Mouse (Mus musculus) C2C12 (cell line): ENCODE measurements at regions not wholly inside any gene's neighbourhood (a gene's known extent, or its start where the extent isn't known, plus 50 kb on each side); places are given as distances from the start of the nearest gene placed in this dataset.

Source experiments
- CEBPB ChIP-seq: IDR thresholded peaks from one replicate; pipeline ENCODE4 v1.6.1; 2011; ENCODE audit warnings: low read depth, mild to moderate bottlenecking, control low read depth, moderate library complexity
- CTCF ChIP-seq: IDR thresholded peaks from one replicate; pipeline ENCODE4 v1.5.1; 2011; ENCODE audit not compliant: control insufficient read depth, insufficient read depth, insufficient read length
- FOSL1 ChIP-seq: IDR thresholded peaks from one replicate; pipeline ENCODE4 v1.8.0; 2011; ENCODE audit warnings: mild to moderate bottlenecking, low read length; ENCODE audit not compliant: poor library complexity, insufficient read depth, severe bottlenecking
- MAX ChIP-seq: IDR thresholded peaks from one replicate; pipeline ENCODE4 v1.6.1; 2011; ENCODE audit warnings: mild to moderate bottlenecking, control low read depth
- MYOD1 ChIP-seq: IDR thresholded peaks from one replicate; pipeline ENCODE4 v1.6.1; 2011; ENCODE audit warnings: low read depth; ENCODE audit not compliant: control insufficient read depth, insufficient read length
- MYOG ChIP-seq: IDR thresholded peaks from one replicate; pipeline ENCODE4 v1.6.1; 2011; ENCODE audit not compliant: control insufficient read depth, insufficient read length; ENCODE audit errors: extremely low read depth
- USF1 ChIP-seq: IDR thresholded peaks from one replicate; pipeline ENCODE4 v1.6.1; 2011; ENCODE audit warnings: low read depth, mild to moderate bottlenecking, control low read depth, moderate library complexity

DNA sequence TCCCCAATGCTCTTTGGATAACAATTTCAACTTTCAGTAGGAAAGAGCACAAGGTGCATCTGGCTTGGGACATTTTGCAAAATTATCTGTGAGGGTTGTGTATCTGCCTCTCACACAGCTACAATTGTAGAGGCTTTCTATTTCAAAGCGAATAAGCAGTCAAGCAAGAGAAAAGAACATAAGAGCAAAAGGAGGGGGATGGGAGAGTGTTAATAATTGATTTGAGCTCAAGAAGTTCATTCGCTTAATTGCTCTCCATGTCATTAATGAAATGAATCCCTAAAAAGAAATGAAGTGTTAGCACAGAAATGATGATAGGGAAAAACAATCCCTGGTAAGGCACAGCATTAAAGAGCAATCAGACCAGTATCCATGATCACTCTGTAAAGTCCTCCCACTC lies 121.4 kb upstream of the Vgll3 start:
- TF ChIP-seq CTCF (no peak), MAX (no peak), MYOD1 (no peak), CEBPB (no peak), FOSL1 (no peak), USF1 (no peak), MYOG (no peak)
